Mouse (Mus musculus) bone marrow macrophage, adult 2 months (primary cell): ENCODE results near the gene Pax1.

Experiments
- CTCF ChIP-seq: IDR thresholded peaks from 2 replicates; pipeline ENCODE4 v1.5.1; 2012; ENCODE audit warnings: low read depth, mild to moderate bottlenecking, low read length, moderate library complexity
- POLR2A ChIP-seq: IDR thresholded peaks from 2 replicates; pipeline ENCODE4 v1.6.1; 2012; ENCODE audit warnings: mild to moderate bottlenecking, low read depth, low read length, borderline replicate concordance

GRCm38 (mm10) chr2:147338729-147339128 lies 23.0 kb upstream of the Pax1 start:
- TF ChIP-seq CTCF: no peak
- no peak for TF ChIP-seq POLR2A
